Mouse (Mus musculus) bone marrow macrophage, adult 2 months (primary cell): ENCODE data around the gene Olfr1416.
"Not testable (repeated sequence)": the region's sequence is repeated elsewhere in the genome, so short reads cannot be mapped to it uniquely, and the experiment has no call there.

Experiments used
- CTCF ChIP-seq: IDR thresholded peaks from 2 replicates; pipeline ENCODE4 v1.5.1; 2012; ENCODE audit warnings: low read depth, mild to moderate bottlenecking, low read length, moderate library complexity
- POLR2A ChIP-seq: IDR thresholded peaks from 2 replicates; pipeline ENCODE4 v1.6.1; 2012; ENCODE audit warnings: mild to moderate bottlenecking, low read depth, low read length, borderline replicate concordance

DNA sequence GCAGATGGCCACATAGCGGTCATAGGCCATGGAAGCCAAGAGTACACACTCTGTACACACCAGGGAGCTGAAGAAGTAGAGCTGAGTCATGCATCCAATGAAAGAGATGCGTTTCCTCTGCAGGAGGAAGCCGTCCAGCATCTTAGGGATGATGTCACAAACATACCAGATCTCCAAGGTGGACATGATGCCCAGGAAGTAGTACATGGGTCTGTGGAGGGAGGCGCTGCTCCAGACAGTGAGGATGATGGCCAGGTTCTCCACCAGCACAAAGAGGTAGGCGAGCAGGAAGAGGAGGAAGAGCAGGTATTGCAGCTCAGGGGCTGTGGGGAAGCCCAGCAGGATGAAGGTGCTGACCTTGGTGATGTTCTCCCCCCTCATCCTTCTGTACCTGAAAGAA lies 26.7 kb upstream of the Olfr1416 start:
- not testable (repeated sequence) for TF ChIP-seq POLR2A, CTCF
